Mouse (Mus musculus): ENCODE results near the gene Lmbrd1. TPM values are rescaled to one million over a fixed set of nuclear protein-coding genes. Genes with fewer than 3 reads are reported as not detected.
"Not testable (repeated sequence)": the region's sequence is repeated elsewhere in the genome, so short reads cannot be mapped to it uniquely, and the experiment has no call there.

The Lmbrd1 gene
- polyA plus RNA-seq, 1 experiment, result not detected

DNA sequence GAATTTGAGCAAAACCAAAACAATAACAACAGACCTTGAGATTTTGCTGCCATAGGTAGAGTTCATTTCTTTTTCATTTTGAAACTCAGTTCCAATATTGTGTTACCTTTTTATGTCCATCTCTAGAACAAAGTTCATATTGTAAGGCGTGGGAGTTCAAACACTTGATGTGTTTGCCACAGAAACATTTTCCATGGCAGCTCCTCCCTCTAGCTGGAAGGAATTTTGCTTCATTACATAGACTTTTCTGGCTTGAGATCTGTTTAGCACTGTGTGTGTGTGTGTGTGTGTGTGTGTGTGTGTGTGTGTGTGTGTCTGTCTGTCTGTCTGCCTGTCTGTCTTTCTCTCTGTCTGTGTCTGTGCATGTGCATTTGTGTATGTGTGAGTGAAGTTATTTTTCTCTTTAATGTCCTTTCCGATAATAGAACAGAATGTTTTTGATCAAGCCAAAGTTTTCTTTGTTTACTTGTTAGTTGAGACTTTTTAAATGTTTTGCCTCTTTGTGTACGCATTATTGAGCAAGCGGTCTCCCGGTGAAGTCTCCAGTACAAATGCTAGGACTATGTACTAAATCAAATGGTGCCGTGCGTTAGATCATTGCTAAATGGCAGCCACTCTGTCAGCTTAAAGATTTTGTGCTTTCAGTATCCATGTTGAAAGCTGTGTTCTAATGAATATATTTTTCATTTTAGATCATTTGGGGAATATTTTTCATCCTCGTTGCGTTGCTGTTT is 64.9 kb downstream of the Lmbrd1 start:
- H3K4me1 ChIP-seq (ENCODE audit: control insufficient read depth, insufficient read depth, low read length), result no peaks in the 10 kb centered on the region
- WGBS, result 83% methylated on average over 9 of the region's 9 CpGs
- no peak for TF ChIP-seq CTCF (IDR thresholded peaks at IDR 0.05; ENCODE audit: insufficient read depth, low read depth, low read length)
- no peak for TF ChIP-seq POLR2A (IDR thresholded peaks at IDR 0.05; ENCODE audit: insufficient read depth, low read depth, low read length)
- H3K27ac ChIP-seq (ENCODE audit: insufficient read depth, low read depth, low read length), result no peak overlapping the region
- no peak overlapping the region for H3K4me3 ChIP-seq (ENCODE audit: insufficient read depth, low read depth, low read length)

DNA sequence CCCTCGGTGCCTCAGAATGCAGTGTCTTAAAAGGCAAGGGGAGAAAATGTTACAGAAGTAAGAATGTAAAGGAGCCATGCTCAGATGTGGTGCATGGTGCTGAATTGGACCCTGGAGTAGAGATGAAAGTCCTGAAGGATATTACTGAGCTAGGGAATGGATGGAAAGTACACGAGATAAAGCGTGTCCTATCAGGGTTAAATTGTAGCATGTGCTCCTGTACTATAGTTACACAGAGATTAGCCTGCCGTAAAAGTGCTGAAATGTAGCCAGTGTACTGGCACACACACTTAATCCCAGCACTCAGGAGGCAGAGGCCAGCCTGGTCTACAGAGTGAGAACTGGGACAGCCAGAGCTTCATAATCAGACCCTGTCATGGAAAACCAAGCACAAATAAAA is 74.3 kb downstream of the Lmbrd1 start:
- 92% methylated on average over 4 of the region's 4 CpGs for WGBS
- no peak for TF ChIP-seq CTCF (IDR thresholded peaks at IDR 0.05; ENCODE audit: insufficient read depth, low read depth, low read length)
- TF ChIP-seq POLR2A (IDR thresholded peaks at IDR 0.05; ENCODE audit: insufficient read depth, low read depth, low read length), result no peak
- H3K27ac ChIP-seq (ENCODE audit: insufficient read depth, low read depth, low read length), result no peak overlapping the region
- H3K4me1 ChIP-seq (ENCODE audit: control insufficient read depth, insufficient read depth, low read length), result no peaks in the 10 kb centered on the region
- H3K4me3 ChIP-seq (ENCODE audit: insufficient read depth, low read depth, low read length), result no peak overlapping the region

DNA sequence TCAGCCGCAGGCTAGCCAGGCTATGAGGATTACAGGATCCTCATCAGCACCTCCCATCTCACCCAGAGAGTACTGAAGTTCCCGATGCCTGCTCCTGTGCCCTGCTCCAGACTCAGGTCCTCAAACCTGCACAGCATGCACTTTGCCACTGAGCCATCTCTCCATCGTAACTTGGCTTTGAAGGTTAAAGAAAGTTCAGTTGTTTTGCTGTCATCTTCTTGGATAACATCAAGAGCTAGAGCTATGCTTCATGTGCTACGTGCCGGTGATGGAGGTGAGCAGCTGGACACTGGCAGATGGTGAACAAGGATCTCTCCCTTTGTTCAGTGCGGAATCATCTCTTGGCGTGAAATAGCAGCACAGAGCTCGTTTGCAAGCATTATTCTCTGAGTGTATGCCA is 80.1 kb downstream of the Lmbrd1 start:
- H3K27ac ChIP-seq (ENCODE audit: insufficient read depth, low read depth, low read length), result no peak overlapping the region
- H3K4me1 ChIP-seq (ENCODE audit: control insufficient read depth, insufficient read depth, low read length), result no peaks in the 10 kb centered on the region
- H3K4me3 ChIP-seq (ENCODE audit: insufficient read depth, low read depth, low read length), result no peak overlapping the region
- TF ChIP-seq POLR2A (IDR thresholded peaks at IDR 0.05; ENCODE audit: insufficient read depth, low read depth, low read length) (no peak), CTCF (IDR thresholded peaks at IDR 0.05; ENCODE audit: insufficient read depth, low read depth, low read length) (no peak)
- WGBS, result 79% methylated on average over 8 of the region's 8 CpGs

DNA sequence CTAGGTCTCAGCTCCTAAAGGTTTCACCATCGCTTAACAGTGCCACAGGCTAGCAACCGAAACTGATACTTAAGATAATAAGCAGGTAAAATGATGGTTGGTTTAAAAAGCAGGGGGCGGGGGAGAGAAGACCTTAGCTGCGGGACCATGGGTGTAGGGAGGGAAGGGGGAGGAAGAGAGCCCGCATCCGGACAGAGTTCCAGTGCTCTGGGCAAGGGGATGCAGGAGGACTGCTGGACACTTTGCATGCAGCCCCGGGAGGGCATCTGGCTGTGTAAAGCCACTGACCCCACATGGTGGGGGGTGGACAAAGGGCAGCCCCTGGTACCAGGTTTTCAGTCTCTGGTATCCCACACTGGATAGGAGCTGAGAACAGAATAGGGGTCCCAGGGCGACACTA is 88.0 kb downstream of the Lmbrd1 start:
- no peak overlapping the region for H3K27ac ChIP-seq (ENCODE audit: insufficient read depth, low read depth, low read length)
- 67% methylated on average over 8 of the region's 8 CpGs for WGBS
- H3K4me3 ChIP-seq (ENCODE audit: insufficient read depth, low read depth, low read length), result no peak overlapping the region
- no peaks in the 10 kb centered on the region for H3K4me1 ChIP-seq (ENCODE audit: control insufficient read depth, insufficient read depth, low read length)
- TF ChIP-seq CTCF (IDR thresholded peaks at IDR 0.05; ENCODE audit: insufficient read depth, low read depth, low read length) (no peak), POLR2A (IDR thresholded peaks at IDR 0.05; ENCODE audit: insufficient read depth, low read depth, low read length) (no peak)

DNA sequence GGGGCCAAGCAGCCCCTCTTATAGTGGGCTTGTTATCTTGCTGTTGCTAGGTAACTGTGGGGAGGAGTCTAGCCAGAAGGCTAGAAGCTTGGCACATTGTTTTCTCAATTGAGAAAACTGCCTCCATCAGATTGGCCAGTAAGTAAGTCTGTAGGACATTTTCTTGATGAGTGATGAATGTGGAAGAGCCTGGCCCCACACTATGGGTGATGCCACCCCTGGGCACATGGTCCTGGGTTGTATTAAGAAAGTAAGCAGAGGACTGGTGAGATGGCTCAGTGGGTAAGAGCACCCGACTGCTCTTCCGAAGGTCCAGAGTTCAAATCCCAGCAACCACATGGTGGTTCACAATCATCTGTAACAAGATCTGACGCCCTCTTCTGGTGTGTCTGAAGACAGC is 88.8 kb downstream of the Lmbrd1 start:
- not testable (repeated sequence) for H3K4me1 ChIP-seq (ENCODE audit: control insufficient read depth, insufficient read depth, low read length); H3K4me3 ChIP-seq (ENCODE audit: insufficient read depth, low read depth, low read length); H3K27ac ChIP-seq (ENCODE audit: insufficient read depth, low read depth, low read length)
- WGBS, result 92% methylated on average over 3 of the region's 3 CpGs

DNA sequence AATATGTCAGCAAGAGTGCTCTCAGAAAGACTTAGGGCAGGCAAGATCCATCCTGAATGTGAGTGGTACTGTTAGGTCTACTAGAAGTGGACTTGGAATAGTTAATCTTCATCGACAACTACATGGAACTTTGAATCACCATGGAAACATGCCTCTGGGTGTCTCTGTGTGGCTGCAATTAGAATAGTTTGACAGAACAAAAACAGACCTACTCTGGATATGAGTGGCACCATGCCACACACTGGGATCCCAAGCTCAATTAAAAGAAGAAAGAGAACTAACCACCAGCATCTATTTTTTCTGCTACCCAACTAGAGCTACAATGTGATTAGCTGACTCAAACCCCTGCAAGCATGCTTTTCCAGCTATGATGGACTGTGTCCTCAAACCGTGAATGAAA is 95.2 kb downstream of the Lmbrd1 start:
- Histone ChIP-seq H3K4me3 (ENCODE audit: insufficient read depth, low read depth, low read length) (no peak overlapping the region), H3K4me1 (ENCODE audit: control insufficient read depth, insufficient read depth, low read length) (no peaks in the 10 kb centered on the region), H3K27ac (ENCODE audit: insufficient read depth, low read depth, low read length) (no peak overlapping the region)
- TF ChIP-seq POLR2A (IDR thresholded peaks at IDR 0.05; ENCODE audit: insufficient read depth, low read depth, low read length) (no peak), CTCF (IDR thresholded peaks at IDR 0.05; ENCODE audit: insufficient read depth, low read depth, low read length) (no peak)
- WGBS, result 21% methylated on average over 2 of the region's 2 CpGs

DNA sequence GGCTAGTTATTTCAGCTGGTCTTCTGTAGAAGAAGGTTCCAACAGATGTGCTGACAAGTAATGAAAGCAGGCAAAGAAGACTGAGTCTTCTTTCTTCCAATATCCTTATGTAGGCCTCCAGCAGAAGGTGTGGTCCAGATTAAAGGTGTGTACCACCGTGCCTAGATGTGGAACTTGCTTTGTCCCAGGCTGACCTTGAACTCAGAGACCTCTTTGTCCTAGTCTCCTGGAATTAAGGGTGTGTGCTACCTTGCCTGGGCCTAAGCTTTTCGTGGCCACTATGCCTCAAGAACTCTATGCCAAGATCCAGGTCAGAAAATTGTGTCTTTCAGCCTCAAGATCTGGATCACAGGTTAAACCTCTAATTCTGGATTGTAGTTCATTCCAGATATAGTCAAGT is 98.1 kb downstream of the Lmbrd1 start:
- 93% methylated on average over 2 of the region's 2 CpGs for WGBS
- no peak for TF ChIP-seq POLR2A (IDR thresholded peaks at IDR 0.05; ENCODE audit: insufficient read depth, low read depth, low read length)
- no peak for TF ChIP-seq CTCF (IDR thresholded peaks at IDR 0.05; ENCODE audit: insufficient read depth, low read depth, low read length)
- no peaks in the 10 kb centered on the region for H3K4me1 ChIP-seq (ENCODE audit: control insufficient read depth, insufficient read depth, low read length)

DNA sequence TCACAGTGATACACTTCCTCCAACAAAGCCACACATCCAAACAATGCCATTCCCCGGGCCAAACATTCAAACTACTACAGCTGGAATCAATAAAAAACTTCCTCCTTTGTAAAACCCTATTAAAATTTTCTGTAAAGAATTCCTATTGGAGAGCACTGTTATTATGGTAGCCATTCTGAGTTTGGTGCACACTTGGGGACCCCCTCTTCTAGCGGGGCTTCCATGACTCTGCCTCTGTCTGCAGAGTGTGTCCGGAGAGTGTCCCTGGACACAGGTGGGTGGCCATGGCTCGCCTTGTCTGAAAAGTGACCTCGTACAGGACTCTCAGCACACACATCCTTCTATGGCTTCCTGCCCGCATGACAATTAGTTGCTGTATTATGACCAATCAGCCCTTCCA is 114.7 kb downstream of the Lmbrd1 start:
- Histone ChIP-seq H3K4me3 (ENCODE audit: insufficient read depth, low read depth, low read length) (no peak overlapping the region), H3K27ac (ENCODE audit: insufficient read depth, low read depth, low read length) (no peak overlapping the region), H3K4me1 (ENCODE audit: control insufficient read depth, insufficient read depth, low read length) (no peaks in the 10 kb centered on the region)
- no peak for TF ChIP-seq POLR2A (IDR thresholded peaks at IDR 0.05; ENCODE audit: insufficient read depth, low read depth, low read length)
- no peak for TF ChIP-seq CTCF (IDR thresholded peaks at IDR 0.05; ENCODE audit: insufficient read depth, low read depth, low read length)
- 83% methylated on average over 6 of the region's 6 CpGs for WGBS

More for the DNA sequence above, 98.1 kb downstream of the Lmbrd1 start:
- no peak overlapping the region for H3K4me3 ChIP-seq (ENCODE audit: insufficient read depth, low read depth, low read length)
- no peak overlapping the region for H3K27ac ChIP-seq (ENCODE audit: insufficient read depth, low read depth, low read length)

DNA sequence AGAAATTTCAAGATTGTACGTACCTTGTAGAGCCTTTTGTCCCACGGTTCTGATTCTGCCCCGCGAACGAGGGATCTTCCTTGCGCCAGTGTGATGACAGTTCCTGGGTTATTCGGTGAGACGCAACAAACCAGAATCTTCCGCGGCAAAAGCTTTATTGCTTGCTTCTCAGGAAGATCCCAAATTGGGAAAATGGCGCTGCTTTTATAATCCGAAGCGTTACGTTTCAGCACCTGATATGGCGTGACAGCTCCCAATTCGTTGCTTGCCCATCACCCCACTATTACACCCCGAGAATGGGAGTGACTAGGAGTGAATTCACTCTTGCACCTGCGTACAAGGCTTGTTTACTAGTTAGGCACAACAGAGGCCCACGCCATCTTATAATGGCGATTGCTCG is 129.5 kb downstream of the Lmbrd1 start:
- not testable (repeated sequence) for H3K4me1 ChIP-seq (ENCODE audit: control insufficient read depth, insufficient read depth, low read length); H3K4me3 ChIP-seq (ENCODE audit: insufficient read depth, low read depth, low read length); H3K27ac ChIP-seq (ENCODE audit: insufficient read depth, low read depth, low read length)
- 96% methylated on average over 21 of the region's 21 CpGs for WGBS

Other genes starting within 250 kb of the Lmbrd1 start
- not detected in 2 replicates for gene Col19a1, start 91.2 kb upstream of the Lmbrd1 start, polyA plus RNA-seq (2012; ENCODE audit: insufficient read depth, insufficient read length, low replicate concordance, missing spikeins)